18 mouse cellular contexts compared by ENCODE assay signal in the genomic region with DNA sequence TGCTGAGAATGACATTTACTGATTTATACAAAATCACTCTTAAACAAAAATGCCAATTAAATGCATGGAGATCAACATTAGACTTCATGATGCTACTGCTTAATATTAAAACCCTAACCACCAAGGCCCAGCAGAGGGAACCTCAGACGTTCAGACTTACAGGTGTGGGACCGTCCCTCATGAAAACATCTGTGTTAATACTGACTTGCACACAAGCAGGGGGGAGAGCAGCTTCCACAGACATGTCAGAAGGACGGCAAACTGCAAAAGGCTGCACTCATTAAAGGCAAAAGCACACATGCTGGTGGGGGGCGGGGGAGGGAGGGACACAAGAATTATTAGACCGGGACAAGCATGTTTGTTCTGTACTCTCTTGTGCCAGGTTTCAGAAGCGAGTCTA.
"Had no signal": no experiment of that assay in that cellular context is flagged by ENCODE, and none has a peak within 500 bp of the region (broad histone marks: within the 10 kb centered on the region; RNA-seq: fewer than 3 reads in every experiment).

No protein-coding gene starts in this region.

- H3K4me2 ChIP-seq: lung, embryonic 14.5 days; midbrain, embryonic 12.5 days; midbrain, embryonic 15.5 days; neural tube, embryonic 13.5 days; neural tube, embryonic 15.5 days had no signal

- H3K4me1 ChIP-seq: midbrain, embryonic 10.5 days; midbrain, embryonic 12.5 days; midbrain, embryonic 15.5 days; neural tube, embryonic 13.5 days; neural tube, embryonic 15.5 days had no signal

- DNase-seq: lung, adult 18-20 months; lung, embryonic 14.5 days; lung, postnatal 10 days; lung, postnatal 4 days; retina, postnatal 1 day; right cerebral cortex, adult 18-20 months; right cerebral cortex, postnatal 25 days; right cerebral cortex, postnatal 4 days; spleen, adult 18-20 months; thymus, adult 18-20 months; thymus, postnatal 14 days; thymus, postnatal 36 days had no signal

- H3K27ac ChIP-seq: midbrain, embryonic 10.5 days; midbrain, embryonic 12.5 days; midbrain, embryonic 15.5 days; neural tube, embryonic 13.5 days; neural tube, embryonic 15.5 days had no signal

- ATAC-seq: midbrain, embryonic 15.5 days had no signal

- H3K4me3 ChIP-seq: midbrain, embryonic 10.5 days; midbrain, embryonic 12.5 days; midbrain, embryonic 15.5 days; myocyte; neural tube, embryonic 13.5 days; neural tube, embryonic 15.5 days had no signal

- H3K9me3 ChIP-seq: midbrain, embryonic 10.5 days; midbrain, embryonic 12.5 days; midbrain, embryonic 15.5 days; neural tube, embryonic 13.5 days; neural tube, embryonic 15.5 days had no signal

- H3K27me3 ChIP-seq: midbrain, embryonic 12.5 days; midbrain, embryonic 15.5 days; neural tube, embryonic 13.5 days; neural tube, embryonic 15.5 days had no signal

- H3K9ac ChIP-seq: lung, embryonic 14.5 days; midbrain, embryonic 12.5 days; midbrain, embryonic 15.5 days; neural tube, embryonic 13.5 days; neural tube, embryonic 15.5 days had no signal
